Mouse (Mus musculus) embryonic facial prominence, embryonic 15.5 days (tissue): ENCODE results near the gene Shank3. TPM values are rescaled to one million over a fixed set of nuclear protein-coding genes. Genes with fewer than 3 reads are reported as not detected.

ENCODE experiments used
- ATAC-seq: fragments of 200-750 bp; cut with Nextera tagmentation; 2 replicates; pipeline ENCODE4 v1.8.0; 2017; ENCODE audit warnings: low read depth, moderate TSS enrichment; ENCODE audit not compliant: insufficient number of reproducible peaks, low FRiP score, low TSS enrichment
- H3K27ac ChIP-seq: fragments of 300-500 bp; sonication (generic); replicated peaks from 2 replicates; pipeline ENCODE4 v1.5.1; 2015; ENCODE audit warnings: mild to moderate bottlenecking, inconsistent platforms
- H3K27me3 ChIP-seq: fragments of 300-500 bp; sonication (generic); 2 replicates; pipeline ENCODE4 v1.6.1; 2015; ENCODE audit warnings: inconsistent platforms
- H3K36me3 ChIP-seq: fragments of 300-500 bp; sonication (generic); 2 replicates; pipeline ENCODE4 v1.6.1; 2015; ENCODE audit warnings: mild to moderate bottlenecking, inconsistent platforms
- H3K4me1 ChIP-seq: fragments of 300-500 bp; sonication (generic); 2 replicates; pipeline ENCODE4 v1.6.1; 2015; ENCODE audit warnings: inconsistent platforms
- H3K4me2 ChIP-seq: fragments of 300-500 bp; sonication (generic); replicated peaks from 2 replicates; pipeline ENCODE4 v1.6.1; 2015; ENCODE audit warnings: mild to moderate bottlenecking, inconsistent platforms
- H3K4me3 ChIP-seq: fragments of 300-500 bp; sonication (generic); replicated peaks from 2 replicates; pipeline ENCODE4 v1.5.1; 2015; ENCODE audit warnings: mild to moderate bottlenecking, inconsistent platforms
- H3K9ac ChIP-seq: fragments of 300-500 bp; sonication (generic); 2 replicates; pipeline ENCODE4 v1.6.1; 2015; ENCODE audit warnings: inconsistent platforms
- H3K9me3 ChIP-seq: fragments of 300-500 bp; sonication (generic); replicated peaks from 2 replicates; pipeline ENCODE4 v1.6.1; 2016; ENCODE audit warnings: inconsistent platforms
- WGBS: fragments of 180-500 bp; shearing (Covaris S2); methylation state at CpG from one replicate; pipeline ENCODE4 v1.1.7; 2015; 5-methylcytosine and 5-hydroxymethylcytosine counted together
- polyA plus RNA-seq: library from polyadenylated mRNA; unstranded; fragments of >200 nt; fragmentation: Nextera tagmentation; extraction: Ambion mirVana; gene quantifications from 2 replicates; pipeline ENCODE4 v1.2.1, GENCODE M21; 2015

Gene Shank3
- polyA plus RNA-seq, 1 experiment from 2014 or later: 3.0 TPM

GRCm38 (mm10) chr15:89477806-89478205 is 21.6 kb upstream of the Shank3 start:
- H3K27ac ChIP-seq: no peak overlapping the region
- WGBS: 44% methylated on average over 8 of the region's 8 CpGs

DNA sequence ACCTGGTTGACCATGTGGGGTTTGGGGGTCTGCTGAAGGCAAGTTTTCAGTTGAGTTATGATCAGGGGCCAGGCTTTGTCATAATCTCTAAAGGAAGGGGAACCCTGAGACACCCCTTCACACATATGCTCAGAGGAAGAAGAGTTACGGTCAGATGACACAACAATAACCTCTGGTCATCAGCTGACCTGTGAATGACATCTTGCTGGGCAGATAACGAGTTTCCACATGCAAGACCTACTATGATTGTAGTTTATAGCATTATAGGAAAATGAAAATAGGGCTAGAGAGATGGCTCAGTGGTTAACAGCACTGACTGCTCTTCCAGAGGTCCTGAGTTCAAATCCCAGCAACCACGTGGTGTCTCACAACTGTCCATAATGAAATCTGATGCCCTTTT is 20.8 kb upstream of the Shank3 start:
- Histone ChIP-seq H3K27ac (no peak overlapping the region), H3K9me3 (no peaks in the 10 kb centered on the region), H3K4me3 (no peak overlapping the region), H3K4me2 (no peak overlapping the region), H3K27me3 (no peaks in the 10 kb centered on the region), H3K4me1 (peaks cover 13% of the 10 kb centered on the region), H3K36me3 (no peaks in the 10 kb centered on the region), H3K9ac (no peak overlapping the region)
- no peak for ATAC-seq
- 88% methylated on average over 3 of the region's 3 CpGs for WGBS

More at GRCm38 (mm10) chr15:89477806-89478205, 21.6 kb upstream of the Shank3 start:
- Histone ChIP-seq H3K4me2 (no peak overlapping the region), H3K9ac (no peak overlapping the region), H3K4me1 (peaks cover 13% of the 10 kb centered on the region), H3K27me3 (no peaks in the 10 kb centered on the region), H3K4me3 (no peak overlapping the region), H3K36me3 (no peaks in the 10 kb centered on the region), H3K9me3 (no peaks in the 10 kb centered on the region)
- no peak for ATAC-seq

GRCm38 (mm10) chr15:89480584-89480983 is 18.8 kb upstream of the Shank3 start:
- no peak overlapping the region for H3K27ac ChIP-seq
- peaks cover 5% of the 10 kb centered on the region for H3K4me1 ChIP-seq
- no peak for ATAC-seq
- no peaks in the 10 kb centered on the region for H3K36me3 ChIP-seq
- H3K4me3 ChIP-seq: no peak overlapping the region
- no peaks in the 10 kb centered on the region for H3K27me3 ChIP-seq
- no peak overlapping the region for H3K9ac ChIP-seq
- 64% methylated on average over 8 of the region's 8 CpGs for WGBS
- H3K9me3 ChIP-seq: no peaks in the 10 kb centered on the region
- H3K4me2 ChIP-seq: no peak overlapping the region

DNA sequence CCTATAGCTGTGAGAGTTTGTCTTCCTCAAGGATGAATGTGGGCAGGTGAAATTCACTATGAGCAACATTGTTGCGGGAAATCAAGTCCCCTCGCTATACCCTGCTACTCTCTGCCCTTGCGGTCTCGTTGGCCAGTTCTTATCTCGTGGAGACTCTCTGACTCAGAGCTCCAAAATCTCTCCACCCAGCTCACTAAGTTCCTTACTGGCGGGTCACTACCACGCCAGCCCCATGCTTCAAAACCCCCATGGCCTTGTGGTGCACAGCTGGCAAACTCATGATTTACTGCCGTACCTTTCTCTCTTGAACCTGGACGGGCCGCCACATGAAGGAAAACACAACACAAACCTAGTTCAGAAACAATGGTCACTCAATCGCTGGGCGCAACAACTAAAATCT is 11.2 kb upstream of the Shank3 start:
- H3K27ac ChIP-seq: no peak overlapping the region
- WGBS: 79% methylated on average over 12 of the region's 12 CpGs
- no peak for ATAC-seq
- no peak overlapping the region for H3K4me3 ChIP-seq
- no peaks in the 10 kb centered on the region for H3K9me3 ChIP-seq
- H3K4me1 ChIP-seq: no peaks in the 10 kb centered on the region
- H3K36me3 ChIP-seq: no peaks in the 10 kb centered on the region
- H3K4me2 ChIP-seq: no peak overlapping the region
- H3K27me3 ChIP-seq: no peaks in the 10 kb centered on the region
- H3K9ac ChIP-seq: no peak overlapping the region

DNA sequence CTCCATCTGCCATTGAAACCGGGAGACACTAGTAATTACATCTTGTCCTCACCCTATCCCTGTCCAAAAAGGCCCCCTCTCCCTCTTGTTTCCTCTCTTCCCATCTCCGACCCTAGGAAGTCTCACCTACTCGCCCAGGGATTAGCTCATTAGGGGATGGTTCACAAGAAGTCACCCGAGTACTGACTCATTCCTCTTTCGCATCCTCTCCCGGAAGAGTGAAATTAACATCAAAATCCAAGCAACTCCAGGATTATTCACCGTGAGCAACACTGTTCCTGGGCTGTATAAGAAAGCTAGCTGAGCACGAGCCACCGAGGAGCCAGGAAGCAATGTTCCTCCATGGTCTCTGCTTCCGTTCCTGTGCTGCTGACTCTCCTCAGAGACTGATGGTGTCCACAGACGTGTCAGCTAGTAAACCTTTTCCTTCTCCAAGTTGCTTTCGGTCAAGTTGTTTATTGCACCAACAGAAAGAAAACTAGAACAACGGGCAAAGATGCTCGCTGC is 10.8 kb upstream of the Shank3 start:
- 50% methylated on average over 14 of the region's 14 CpGs for WGBS
- no peak overlapping the region for H3K9ac ChIP-seq
- no peaks in the 10 kb centered on the region for H3K36me3 ChIP-seq
- ATAC-seq: no peak
- H3K4me3 ChIP-seq: no peak overlapping the region
- no peaks in the 10 kb centered on the region for H3K27me3 ChIP-seq
- H3K9me3 ChIP-seq: no peaks in the 10 kb centered on the region
- no peak overlapping the region for H3K27ac ChIP-seq
- H3K4me2 ChIP-seq: no peak overlapping the region
- H3K4me1 ChIP-seq: no peaks in the 10 kb centered on the region

- H3K9me3 ChIP-seq: no peaks in the 10 kb centered on the region
- H3K36me3 ChIP-seq: no peaks in the 10 kb centered on the region
- H3K27me3 ChIP-seq: peaks cover 17% of the 10 kb centered on the region; the same call in 1 of the 2 replicates
- no peak overlapping the region for H3K27ac ChIP-seq
- no peak overlapping the region for H3K9ac ChIP-seq
- no peak for ATAC-seq
- no peak overlapping the region for H3K4me3 ChIP-seq
- no peak overlapping the region for H3K4me2 ChIP-seq
- 79% methylated on average over 4 of the region's 4 CpGs for WGBS
- peaks cover 10% of the 10 kb centered on the region for H3K4me1 ChIP-seq
Observed at GRCm38 (mm10) chr15:89494970-89495369, 4.5 kb upstream of the Shank3 start.

GRCm38 (mm10) chr15:89496131-89496530 is 3.3 kb upstream of the Shank3 start:
- no peak for ATAC-seq
- no peak overlapping the region for H3K9ac ChIP-seq
- peaks cover 17% of the 10 kb centered on the region; the same call in 1 of the 2 replicates for H3K27me3 ChIP-seq
- no peaks in the 10 kb centered on the region for H3K9me3 ChIP-seq
- H3K4me1 ChIP-seq: peaks cover 17% of the 10 kb centered on the region
- no peak overlapping the region for H3K4me2 ChIP-seq
- H3K36me3 ChIP-seq: no peaks in the 10 kb centered on the region
- no peak overlapping the region for H3K4me3 ChIP-seq
- WGBS: 40% methylated on average over 4 of the region's 4 CpGs
- H3K27ac ChIP-seq: no peak overlapping the region

GRCm38 (mm10) chr15:89496841-89497240 is 2.6 kb upstream of the Shank3 start:
- Histone ChIP-seq H3K4me2 (no peak overlapping the region), H3K27me3 (peaks cover 17% of the 10 kb centered on the region; the same call in 1 of the 2 replicates), H3K9ac (no peak overlapping the region), H3K27ac (no peak overlapping the region), H3K9me3 (no peaks in the 10 kb centered on the region), H3K4me1 (peaks cover 17% of the 10 kb centered on the region), H3K4me3 (no peak overlapping the region), H3K36me3 (no peaks in the 10 kb centered on the region)
- 31% methylated on average over 2 of the region's 2 CpGs for WGBS
- ATAC-seq: no peak

DNA sequence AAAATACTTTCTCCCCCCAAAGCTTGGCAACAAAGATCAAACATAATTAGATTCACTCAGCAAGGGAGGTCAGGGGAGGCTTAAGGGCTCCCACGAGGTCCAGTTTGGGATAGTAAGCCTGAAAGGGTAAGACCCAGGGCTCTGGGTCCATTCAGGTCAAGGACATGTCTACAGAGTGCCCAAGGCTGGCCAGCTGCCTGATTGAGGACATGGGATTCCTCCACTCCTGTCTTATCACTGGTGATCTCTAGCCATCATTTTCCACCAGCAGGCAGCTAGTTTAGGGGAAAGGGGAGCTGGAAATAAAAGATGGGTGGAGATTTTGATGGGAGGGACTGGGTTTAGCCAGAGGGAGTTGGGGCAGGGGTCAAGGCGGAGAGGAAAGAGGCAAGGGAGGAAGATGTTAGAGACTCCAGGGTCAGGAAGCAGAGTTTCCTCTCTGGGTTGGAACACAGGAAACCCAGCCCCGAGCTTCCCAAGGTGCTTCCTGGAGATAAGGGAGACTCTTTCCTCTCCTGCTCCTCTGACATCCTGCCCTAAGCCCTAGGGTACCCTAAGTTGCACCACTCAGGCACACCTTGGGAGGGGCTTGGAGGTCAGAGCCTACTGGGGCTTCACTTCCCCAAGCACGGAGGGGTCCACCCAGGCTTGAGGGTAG is 1.9 kb upstream of the Shank3 start:
- ATAC-seq: no peak
- H3K9me3 ChIP-seq: no peaks in the 10 kb centered on the region
- H3K9ac ChIP-seq: no peak overlapping the region
- H3K4me3 ChIP-seq: peak overlapping the region; percentile 75
- H3K4me2 ChIP-seq: no peak overlapping the region
- 11% methylated on average over 4 of the region's 4 CpGs for WGBS
- H3K4me1 ChIP-seq: peaks cover 17% of the 10 kb centered on the region
- H3K27ac ChIP-seq: no peak overlapping the region
- no peaks in the 10 kb centered on the region for H3K36me3 ChIP-seq
- H3K27me3 ChIP-seq: peaks cover 17% of the 10 kb centered on the region; the same call in 1 of the 2 replicates

GRCm38 (mm10) chr15:89498049-89498960 is 1.1 kb upstream of the Shank3 start:
- H3K9me3 ChIP-seq: no peaks in the 10 kb centered on the region
- H3K9ac ChIP-seq: peak overlapping the region; percentile 50
- peak overlapping the region; percentile 95 for H3K4me2 ChIP-seq
- peak overlapping the region; percentile 75 for H3K4me3 ChIP-seq
- peaks cover 17% of the 10 kb centered on the region; the same call in 1 of the 2 replicates for H3K27me3 ChIP-seq
- WGBS: 4% methylated on average over 41 of the region's 41 CpGs
- 0 out of 2 replicates have a peak, but pooled peaks cover under 1% of the 10 kb centered on the region for H3K36me3 ChIP-seq
- ATAC-seq: no peak
- H3K4me1 ChIP-seq: peaks cover 17% of the 10 kb centered on the region
- no peak overlapping the region; the same call in 1 of the 2 replicates for H3K27ac ChIP-seq

GRCm38 (mm10) chr15:89499784-89500220 is 379 bp downstream of the Shank3 start:
- peaks cover 17% of the 10 kb centered on the region; the same call in 1 of the 2 replicates for H3K27me3 ChIP-seq
- peak; percentile 73 for ATAC-seq
- H3K9me3 ChIP-seq: no peaks in the 10 kb centered on the region
- peak overlapping the region; percentile 74 for H3K27ac ChIP-seq
- H3K9ac ChIP-seq: peak overlapping the region; percentile 50
- peak overlapping the region; percentile 95 for H3K4me2 ChIP-seq
- peaks cover 17% of the 10 kb centered on the region for H3K4me1 ChIP-seq
- whole genome bisulfite sequencing: under 1% methylated on average over 41 of the region's 60 CpGs
- H3K36me3 ChIP-seq: peaks cover 12% of the 10 kb centered on the region; the same call in 1 of the 2 replicates
- peak overlapping the region; percentile 75 for H3K4me3 ChIP-seq
